Mouse (Mus musculus) left cerebral cortex, adult 2 months (tissue): ENCODE data around the gene Spaca4. TPM values are rescaled to one million over a fixed set of nuclear protein-coding genes. Genes with fewer than 3 reads are reported as not detected.
A peak's percentile ranks its signal among the peaks of the same experiment; 100 is the strongest.

Experiments
- DNase-seq, 2 experiments: peaks; one replicate each; pipeline ENCODE4 v3.0.0; 2021 to 2022; ENCODE audit warnings: low spot score in 2 of 2, mixed read lengths in 1 of 2; ENCODE audit errors: extremely low spot score in 1 of 2
- H3K27ac ChIP-seq: fragments of 200-600 bp; 2 replicates; pipeline ENCODE4 v1.8.1; 2022
- H3K4me3 ChIP-seq: fragments of 200-600 bp; 2 replicates; pipeline ENCODE4 v1.8.1; 2022
- CTCF ChIP-seq: fragments of 200-600 bp; IDR thresholded peaks from 2 replicates; pipeline ENCODE4 v1.8.1; 2022; ENCODE audit warnings: antibody characterized with exemption, mild to moderate bottlenecking, moderate library complexity
- intact Hi-C: fragments of 180-260 bp; cut with DNase I; formaldehyde crosslinking; loops from one replicate; pipeline ENCODE4 v1.15.1; 2025
- long read RNA-seq, 2 experiments: library from polyadenylated mRNA; stranded (forward); transcript quantifications; one replicate each; pipeline ENCODE4 v2.0.0; 2021; ENCODE audit warnings: borderline mapping rate in 2 of 2
- total RNA-seq, 2 experiments: library from RNA; stranded (reverse); gene quantifications; 2 replicates each; pipeline ENCODE4 v1.2.3; 2021

Spaca4 gene
- not detected for total RNA-seq
- long read RNA-seq, experiment 1 = 0 reads
- long read RNA-seq, experiment 2 = 0 reads

- H3K4me3 ChIP-seq = no peak within 1 kb of the TSS
- intact Hi-C loops = no loop called here
- no peak within 1 kb of the TSS for H3K27ac ChIP-seq
- no peak for DNase-seq
- no peak for TF ChIP-seq CTCF
Observed at GRCm38 (mm10) chr7:45725713-45726112, at the start of gene Spaca4. Spaca4 (minus strand) TSS chr7:45725813.

- no peak for DNase-seq
- TF ChIP-seq CTCF = no peak
- no peak overlapping the region for H3K4me3 ChIP-seq
- H3K27ac ChIP-seq = no peak overlapping the region
- intact Hi-C loops = no loop called here
Observed at GRCm38 (mm10) chr7:45775237-45775636, 49.6 kb upstream of the Spaca4 start.

- DNase-seq = no peak
- TF ChIP-seq CTCF = no peak
- intact Hi-C loops = no loop called here
- Histone ChIP-seq H3K27ac (no peak overlapping the region), H3K4me3 (no peak overlapping the region)
Observed at GRCm38 (mm10) chr7:45771101-45771500, 45.5 kb upstream of the Spaca4 start.

- H3K4me3 ChIP-seq = no peak overlapping the region
- no peak overlapping the region for H3K27ac ChIP-seq
- no peak for TF ChIP-seq CTCF
- no peak for DNase-seq
- intact Hi-C loops = no loop called here
Observed at GRCm38 (mm10) chr7:45770427-45771082, 44.9 kb upstream of the Spaca4 start.

- no peak overlapping the region for H3K27ac ChIP-seq
- TF ChIP-seq CTCF = no peak; the same call in 1 of the 2 replicates
- DNase-seq = no peak
- no peak overlapping the region for H3K4me3 ChIP-seq
- intact Hi-C loops = no loop called here
Observed at GRCm38 (mm10) chr7:45767500-45767899, 41.9 kb upstream of the Spaca4 start.

GRCm38 (mm10) chr7:45766764-45767163 lies 41.2 kb upstream of the Spaca4 start:
- H3K27ac ChIP-seq = no peak overlapping the region
- intact Hi-C loops = no loop called here
- TF ChIP-seq CTCF = no peak
- H3K4me3 ChIP-seq = no peak overlapping the region
- no peak for DNase-seq

- intact Hi-C loops = no loop called here
- no peak overlapping the region for H3K4me3 ChIP-seq
- no peak for TF ChIP-seq CTCF
Observed at GRCm38 (mm10) chr7:45765995-45766394, 40.4 kb upstream of the Spaca4 start.

GRCm38 (mm10) chr7:45760151-45760550 lies 34.5 kb upstream of the Spaca4 start:
- TF ChIP-seq CTCF = no peak
- Histone ChIP-seq H3K4me3 (no peak overlapping the region), H3K27ac (no peak overlapping the region)
- no peak for DNase-seq
- intact Hi-C loops = no loop called here

More at GRCm38 (mm10) chr7:45765995-45766394, 40.4 kb upstream of the Spaca4 start:
- H3K27ac ChIP-seq = no peak overlapping the region
- DNase-seq = no peak

GRCm38 (mm10) chr7:45759400-45759799 lies 33.8 kb upstream of the Spaca4 start:
- DNase-seq = peak in 1 of 2 experiments; percentile 17
- Histone ChIP-seq H3K4me3 (no peak overlapping the region), H3K27ac (no peak overlapping the region)
- no peak for TF ChIP-seq CTCF
- intact Hi-C loops = no loop called here

- no peak overlapping the region for H3K27ac ChIP-seq
- TF ChIP-seq CTCF = no peak
- intact Hi-C loops = no loop called here
- no peak for DNase-seq
- H3K4me3 ChIP-seq = no peak overlapping the region
Observed at GRCm38 (mm10) chr7:45755703-45756102, 30.1 kb upstream of the Spaca4 start.

GRCm38 (mm10) chr7:45750162-45750561 lies 24.5 kb upstream of the Spaca4 start:
- TF ChIP-seq CTCF = no peak
- intact Hi-C loops = no loop called here
- H3K27ac ChIP-seq = no peak overlapping the region
- H3K4me3 ChIP-seq = no peak overlapping the region
- no peak for DNase-seq

GRCm38 (mm10) chr7:45749401-45749800 lies 23.8 kb upstream of the Spaca4 start:
- no peak for TF ChIP-seq CTCF
- no peak overlapping the region for H3K4me3 ChIP-seq
- intact Hi-C loops = loop anchor here (2.0 kb wide), 1 partner anchor 29 kb away; no protein-coding TSS in a partner anchor
- no peak for DNase-seq
- no peak overlapping the region for H3K27ac ChIP-seq

GRCm38 (mm10) chr7:45748110-45748509 lies 22.5 kb upstream of the Spaca4 start:
- no peak for TF ChIP-seq CTCF
- no peak for DNase-seq
- H3K27ac ChIP-seq = no peak overlapping the region
- intact Hi-C loops = loop anchor here (2.0 kb wide), 1 partner anchor 31 kb away; no protein-coding TSS in a partner anchor
- no peak overlapping the region for H3K4me3 ChIP-seq
